Mouse (Mus musculus) thymus, adult 2 months (tissue): ENCODE results near the gene Camk2b.

Experiments
- CTCF ChIP-seq: fragments of 200-500 bp; IDR thresholded peaks from 2 replicates; pipeline ENCODE4 v1.5.1; 2012; ENCODE audit warnings: mild to moderate bottlenecking, control low read depth, low read length, moderate library complexity, borderline replicate concordance; ENCODE audit not compliant: control insufficient read depth, poor library complexity, insufficient read depth; ENCODE audit errors: extremely low read depth
- POLR2A ChIP-seq: fragments of 200-500 bp; IDR thresholded peaks from 2 replicates; pipeline ENCODE4 v1.6.1; 2012; ENCODE audit warnings: mild to moderate bottlenecking, low read length, control low read depth, moderate library complexity; ENCODE audit not compliant: control insufficient read depth, poor library complexity, insufficient read depth; ENCODE audit errors: extremely low read depth

DNA sequence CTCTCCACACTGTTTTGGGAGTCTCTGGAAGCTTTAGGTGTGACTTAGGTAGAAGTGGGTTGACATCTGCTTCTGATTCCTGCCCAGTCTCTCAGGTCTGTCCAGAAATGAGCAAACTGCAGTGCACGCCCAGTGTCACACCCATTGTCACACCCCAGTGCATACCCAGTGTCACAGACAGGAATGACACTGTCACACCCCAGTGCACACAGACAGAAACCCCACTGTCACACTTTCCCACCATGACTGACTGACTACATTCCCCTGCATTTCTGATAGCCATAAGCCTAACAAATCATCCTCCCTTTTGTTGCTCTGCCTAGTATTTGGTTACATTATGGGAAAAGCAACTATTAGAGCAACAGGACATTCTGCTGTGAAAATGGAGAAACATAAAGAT is 135.6 kb downstream of the Camk2b start:
- no peak for TF ChIP-seq CTCF
- TF ChIP-seq POLR2A, result no peak
